Mouse (Mus musculus) lung, postnatal 0 days (tissue): ENCODE measurements around the gene Rpl41.
"Not testable (repeated sequence)": the region's sequence is repeated elsewhere in the genome, so short reads cannot be mapped to it uniquely, and the experiment has no call there.

ENCODE experiments used
- CTCF ChIP-seq: IDR thresholded peaks from 2 replicates; pipeline ENCODE4 v1.5.1; 2016; ENCODE audit warnings: antibody characterized with exemption, mild to moderate bottlenecking
- EP300 ChIP-seq: IDR thresholded peaks from 2 replicates; pipeline ENCODE4 v1.6.1; 2016; ENCODE audit warnings: antibody characterized with exemption, mild to moderate bottlenecking, control low read depth

DNA sequence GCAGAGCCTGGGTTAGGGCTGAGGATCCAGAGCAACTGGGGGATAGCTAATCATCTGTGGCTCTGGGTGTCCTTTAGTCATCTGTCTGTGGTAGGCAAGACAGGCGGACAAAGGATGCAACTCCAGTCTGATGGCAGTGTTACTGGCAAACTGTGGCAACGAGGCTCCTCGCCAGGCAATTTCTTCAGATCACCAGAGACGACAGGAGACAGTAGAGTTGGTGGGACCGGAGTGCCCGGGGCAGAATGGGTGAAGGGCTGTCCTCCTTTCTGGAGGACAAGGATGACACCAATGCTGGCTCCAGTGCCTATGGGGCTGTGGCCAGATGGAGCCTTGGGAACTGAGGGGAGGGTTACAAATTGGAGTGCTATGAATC lies 565 bp upstream of the Rpl41 start:
- not testable (repeated sequence) for TF ChIP-seq CTCF, EP300
